Mouse (Mus musculus): Measurements from ENCODE around the gene Diablo. TPM values are rescaled to one million over a fixed set of nuclear protein-coding genes. Genes with fewer than 3 reads are reported as not detected.
"Not testable (repeated sequence)": the region's sequence is repeated elsewhere in the genome, so short reads cannot be mapped to it uniquely, and the experiment has no call there.

Diablo gene
- total and polyA plus RNA-seq, 2 experiments from 2014 or later, result 76.7 to 89.4 TPM

DNA sequence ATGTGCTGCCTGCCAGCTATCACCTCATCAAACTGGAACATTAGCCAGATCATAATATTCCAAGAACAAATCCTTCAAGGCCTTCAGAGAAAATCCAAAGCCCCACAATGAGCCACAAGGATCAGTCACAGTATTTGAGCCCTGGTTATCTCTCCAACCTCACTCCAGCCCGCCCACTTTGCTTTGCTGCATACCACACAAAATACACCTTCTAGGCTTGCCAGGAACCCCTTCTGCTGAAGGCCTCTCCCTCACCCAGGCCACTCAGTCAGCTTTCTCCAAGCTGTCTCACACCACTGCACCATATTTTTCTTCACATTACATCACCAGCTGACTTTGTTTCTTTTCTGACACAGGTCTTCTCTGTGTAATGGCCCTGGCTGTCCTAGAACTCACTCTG, 1.8 kb downstream of the Diablo start:
- ATAC-seq (no peak), DNase-seq (ENCODE audit: low spot score) (no peak)
- TF ChIP-seq CTCF (IDR thresholded peaks at IDR 0.05; ENCODE audit: low read depth), result no peak
- H3K9ac ChIP-seq (replicated peaks; ENCODE audit: low read length), result no peak overlapping the region
- H3K36me3 ChIP-seq (ENCODE audit: insufficient read depth, low read length), result no peaks in the 10 kb centered on the region; the same call in 1 of the 2 replicates
- H3K9me3 ChIP-seq (ENCODE audit: low read length), result no peaks in the 10 kb centered on the region
- no peak overlapping the region for H3K27ac ChIP-seq
- peaks cover 9% of the 10 kb centered on the region for H3K4me1 ChIP-seq (ENCODE audit: insufficient read depth, low read length)
- H3K4me2 ChIP-seq (ENCODE audit: low read depth, low read length), result no peak overlapping the region
- no peak overlapping the region for H3K4me3 ChIP-seq (ENCODE audit: low read length)
- 92% methylated on average over 1 of the region's 1 CpGs for WGBS
- no peaks in the 10 kb centered on the region for H3K27me3 ChIP-seq (ENCODE audit: insufficient read depth, low read length)

DNA sequence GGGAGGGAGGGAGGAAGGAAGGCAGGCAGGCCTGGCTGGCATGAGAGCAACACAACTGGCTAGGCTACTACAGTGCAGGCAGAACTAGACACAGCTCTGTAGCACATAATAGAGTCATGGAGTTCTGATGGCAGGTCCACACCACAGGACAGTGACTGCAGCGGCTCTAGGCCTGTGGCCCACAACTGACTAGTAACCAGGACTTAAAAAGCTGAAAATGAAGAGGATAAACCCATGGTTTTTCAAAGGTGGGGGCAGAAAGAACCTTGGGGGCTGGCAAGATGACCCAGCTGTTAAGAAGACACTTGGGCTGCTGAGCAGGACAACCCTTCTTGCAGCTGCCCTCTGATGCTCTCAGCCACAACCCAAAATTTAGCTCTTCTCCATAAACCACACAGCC, 2.4 kb downstream of the Diablo start:
- Histone ChIP-seq H3K9me3 (ENCODE audit: low read length) (no peaks in the 10 kb centered on the region), H3K4me2 (ENCODE audit: low read depth, low read length) (no peak overlapping the region), H3K27ac (no peak overlapping the region), H3K27me3 (ENCODE audit: insufficient read depth, low read length) (no peaks in the 10 kb centered on the region), H3K4me3 (ENCODE audit: low read length) (no peak overlapping the region), H3K4me1 (ENCODE audit: insufficient read depth, low read length) (peaks cover 9% of the 10 kb centered on the region), H3K9ac (replicated peaks; ENCODE audit: low read length) (no peak overlapping the region), H3K36me3 (ENCODE audit: insufficient read depth, low read length) (peaks cover 2% of the 10 kb centered on the region; the same call in 1 of the 2 replicates)
- DNase-seq (ENCODE audit: low spot score), result no peak
- WGBS, result 95% methylated on average over 1 of the region's 1 CpGs
- no peak for ATAC-seq
- TF ChIP-seq CTCF (IDR thresholded peaks at IDR 0.05; ENCODE audit: low read depth), result no peak

DNA sequence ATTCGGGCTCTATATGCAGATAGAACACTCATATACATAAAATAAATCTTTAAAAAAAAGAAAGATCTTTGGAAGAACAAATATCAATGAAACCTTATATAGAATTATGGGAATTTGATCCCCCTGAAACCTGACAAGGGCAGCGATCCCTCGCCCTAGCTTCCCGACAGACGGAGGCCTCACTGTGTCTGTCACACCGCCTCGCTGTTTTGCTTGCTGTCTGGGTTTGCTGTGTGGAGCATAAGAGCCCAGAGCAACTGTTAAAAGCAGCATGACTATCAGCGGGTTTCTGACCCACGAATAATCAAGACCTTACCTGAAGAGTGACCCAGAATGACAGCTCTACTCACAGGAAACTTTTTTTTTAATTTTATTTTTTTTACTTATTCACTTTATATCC, 3.3 kb downstream of the Diablo start:
- H3K27ac ChIP-seq, result no peak overlapping the region
- no peak for TF ChIP-seq CTCF (IDR thresholded peaks at IDR 0.05; ENCODE audit: low read depth)
- no peak for ATAC-seq
- H3K9me3 ChIP-seq (ENCODE audit: low read length), result no peaks in the 10 kb centered on the region
- peaks cover 9% of the 10 kb centered on the region for H3K4me1 ChIP-seq (ENCODE audit: insufficient read depth, low read length)
- no peak overlapping the region for H3K4me2 ChIP-seq (ENCODE audit: low read depth, low read length)
- H3K36me3 ChIP-seq (ENCODE audit: insufficient read depth, low read length), result peaks cover 10% of the 10 kb centered on the region; the same call in 1 of the 2 replicates
- no peak for DNase-seq (ENCODE audit: low spot score)
- no peak overlapping the region for H3K9ac ChIP-seq (replicated peaks; ENCODE audit: low read length)
- H3K27me3 ChIP-seq (ENCODE audit: insufficient read depth, low read length), result no peaks in the 10 kb centered on the region
- WGBS, result 93% methylated on average over 9 of the region's 9 CpGs
- H3K4me3 ChIP-seq (ENCODE audit: low read length), result no peak overlapping the region

DNA sequence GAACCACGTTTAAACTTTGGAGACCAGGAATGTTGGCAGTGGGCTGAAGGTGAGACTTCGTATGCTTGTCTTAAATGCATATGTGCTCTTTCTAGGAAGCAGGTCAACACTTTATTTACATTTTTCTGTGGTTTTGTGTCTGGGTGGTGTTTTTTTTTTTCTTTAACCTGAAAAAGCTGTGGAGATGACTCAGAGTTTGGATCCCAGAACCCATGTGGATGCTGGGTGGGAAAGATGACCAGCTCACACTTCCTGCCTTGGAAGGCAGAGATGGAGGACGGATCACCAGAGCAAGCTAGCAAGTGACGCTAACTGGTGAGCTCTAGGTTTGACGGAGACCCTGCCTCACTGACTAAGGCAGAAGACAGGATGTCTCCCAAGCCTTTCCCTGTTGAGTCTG, 9.1 kb downstream of the Diablo start:
- ATAC-seq, result no peak
- Histone ChIP-seq H3K27ac (no peak overlapping the region), H3K36me3 (ENCODE audit: insufficient read depth, low read length) (peaks cover 29% of the 10 kb centered on the region; the same call in 1 of the 2 replicates), H3K27me3 (ENCODE audit: insufficient read depth, low read length) (no peaks in the 10 kb centered on the region), H3K9me3 (ENCODE audit: low read length) (no peaks in the 10 kb centered on the region), H3K4me2 (ENCODE audit: low read depth, low read length) (no peak overlapping the region), H3K9ac (replicated peaks; ENCODE audit: low read length) (no peak overlapping the region), H3K4me3 (ENCODE audit: low read length) (no peak overlapping the region), H3K4me1 (ENCODE audit: insufficient read depth, low read length) (no peaks in the 10 kb centered on the region)
- 91% methylated on average over 5 of the region's 5 CpGs for WGBS
- no peak for TF ChIP-seq CTCF (IDR thresholded peaks at IDR 0.05; ENCODE audit: low read depth)
- no peak for DNase-seq (ENCODE audit: low spot score)

DNA sequence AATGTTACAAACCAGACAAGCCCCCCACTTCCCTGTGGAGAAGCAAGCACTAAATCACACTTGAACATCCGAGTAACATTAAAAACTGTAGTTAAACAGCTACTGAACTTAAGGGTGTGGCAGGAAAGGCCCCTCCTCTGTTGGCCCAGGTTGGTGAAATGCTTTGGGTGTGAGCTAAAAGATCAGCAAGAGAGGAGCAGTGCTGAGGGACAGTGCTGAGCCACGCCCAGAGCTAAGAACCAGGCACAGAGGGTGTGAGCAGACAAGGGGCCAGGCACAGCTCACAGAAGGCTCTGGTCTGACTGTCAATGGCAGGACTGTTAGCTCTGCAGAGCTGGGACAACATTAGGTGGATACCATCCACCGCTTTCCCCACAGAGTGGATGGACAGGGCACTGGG, 11.9 kb downstream of the Diablo start:
- Histone ChIP-seq H3K9ac (replicated peaks; ENCODE audit: low read length) (no peak overlapping the region), H3K36me3 (ENCODE audit: insufficient read depth, low read length) (peaks cover 29% of the 10 kb centered on the region; the same call in 1 of the 2 replicates), H3K9me3 (ENCODE audit: low read length) (no peaks in the 10 kb centered on the region), H3K27me3 (ENCODE audit: insufficient read depth, low read length) (no peaks in the 10 kb centered on the region), H3K4me3 (ENCODE audit: low read length) (no peak overlapping the region), H3K27ac (no peak overlapping the region), H3K4me2 (ENCODE audit: low read depth, low read length) (no peak overlapping the region), H3K4me1 (ENCODE audit: insufficient read depth, low read length) (peaks cover 4% of the 10 kb centered on the region; the same call in 1 of the 2 replicates)
- TF ChIP-seq CTCF (IDR thresholded peaks at IDR 0.05; ENCODE audit: low read depth), result no peak
- ATAC-seq (no peak), DNase-seq (ENCODE audit: low spot score) (no peak)
- WGBS, result 76% methylated on average over 3 of the region's 3 CpGs

DNA sequence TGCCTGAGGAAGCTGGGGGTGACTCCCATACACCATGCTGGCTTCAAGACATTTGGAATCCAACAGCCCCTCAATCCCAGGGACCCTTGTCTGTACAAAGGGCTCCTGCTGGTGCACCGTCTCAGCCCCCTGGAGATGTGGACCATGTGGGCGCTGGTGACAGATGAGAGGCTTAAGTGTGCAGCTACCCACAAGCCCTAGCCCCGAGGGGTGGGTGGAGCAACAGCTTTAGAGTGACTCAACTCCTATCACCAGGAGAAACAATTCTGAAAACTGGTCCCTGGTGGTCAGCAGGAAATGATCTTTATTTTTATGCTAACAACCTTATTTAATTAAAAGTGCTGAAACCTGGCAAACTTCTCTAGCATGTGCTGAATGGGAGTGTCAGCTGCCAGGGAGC, 12.6 kb downstream of the Diablo start:
- H3K36me3 ChIP-seq (ENCODE audit: insufficient read depth, low read length), result peaks cover 26% of the 10 kb centered on the region; the same call in 1 of the 2 replicates
- H3K9me3 ChIP-seq (ENCODE audit: low read length); ATAC-seq; H3K27me3 ChIP-seq (ENCODE audit: insufficient read depth, low read length); H3K27ac ChIP-seq; H3K9ac ChIP-seq (replicated peaks; ENCODE audit: low read length); H3K4me1 ChIP-seq (ENCODE audit: insufficient read depth, low read length); DNase-seq (ENCODE audit: low spot score); H3K4me3 ChIP-seq (ENCODE audit: low read length); H3K4me2 ChIP-seq (ENCODE audit: low read depth, low read length): not testable (repeated sequence)
- 75% methylated on average over 3 of the region's 3 CpGs for WGBS

DNA sequence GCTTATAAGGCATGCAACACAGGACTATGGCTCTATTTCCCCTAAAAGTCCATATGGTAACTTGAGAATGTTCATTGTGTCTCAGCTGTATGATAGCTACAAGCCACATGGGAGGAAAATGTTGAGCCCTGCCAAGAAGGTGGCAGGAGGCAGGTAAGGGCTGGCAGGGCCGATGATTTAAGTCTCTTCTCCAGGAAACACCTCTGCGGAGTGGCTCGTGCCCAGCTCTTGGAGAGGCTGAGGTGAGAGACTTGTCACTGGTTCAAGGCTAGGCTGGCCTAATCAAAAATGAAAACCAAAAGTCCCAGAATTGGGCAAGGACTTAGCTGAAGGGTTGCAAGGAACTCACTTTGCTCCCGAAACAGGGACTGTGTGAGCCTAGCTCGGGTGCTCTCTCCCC, 13.8 kb downstream of the Diablo start, which contains the start of gene B3gnt4:
Gene B3gnt4 (plus strand): TSS at position 301 of the 400 bp plus-strand sequence.
- Histone ChIP-seq H3K9me3 (ENCODE audit: low read length) (no peaks in the 10 kb centered on the region), H3K27ac (no peak within 1 kb of the TSS), H3K36me3 (ENCODE audit: insufficient read depth, low read length) (peaks cover 15% of the 10 kb centered on the region; the same call in 1 of the 2 replicates), H3K9ac (replicated peaks; ENCODE audit: low read length) (no peak within 1 kb of the TSS), H3K27me3 (ENCODE audit: insufficient read depth, low read length) (no peaks in the 10 kb centered on the region), H3K4me2 (ENCODE audit: low read depth, low read length) (peak within 1 kb of the TSS; percentile 84), H3K4me1 (ENCODE audit: insufficient read depth, low read length) (peaks cover 4% of the 10 kb centered on the region; the same call in 1 of the 2 replicates), H3K4me3 (ENCODE audit: low read length) (no peak within 1 kb of the TSS)
- no peak for ATAC-seq
- 85% methylated on average over 5 of the region's 5 CpGs for WGBS
- DNase-seq (ENCODE audit: low spot score), result no peak
- TF ChIP-seq CTCF (IDR thresholded peaks at IDR 0.05; ENCODE audit: low read depth), result no peak
